Mouse (Mus musculus): ENCODE measurements around the gene Efcab10. TPM values are rescaled to one million over a fixed set of nuclear protein-coding genes. Genes with fewer than 3 reads are reported as not detected.

The Efcab10 gene
- polyA plus RNA-seq, 1 experiment from 2014 or later, result 4.4 TPM

GRCm38 (mm10) chr12:33433812-33434211 is 39.2 kb downstream of the Efcab10 start:
- 89% methylated on average over 9 of the region's 9 CpGs for WGBS
- Histone ChIP-seq H3K27ac (no peak overlapping the region), H3K4me2 (no peak overlapping the region), H3K4me3 (no peak overlapping the region), H3K4me1 (peaks cover 5% of the 10 kb centered on the region), H3K27me3 (replicated peaks) (no peaks in the 10 kb centered on the region), H3K9ac (no peak overlapping the region), H3K36me3 (replicated peaks) (no peaks in the 10 kb centered on the region; the same call in 1 of the 2 replicates), H3K9me3 (no peaks in the 10 kb centered on the region)
- ATAC-seq (replicated peaks), result no peak

GRCm38 (mm10) chr12:33434758-33435157 is 40.1 kb downstream of the Efcab10 start:
- no peak overlapping the region for H3K4me3 ChIP-seq
- no peak overlapping the region for H3K4me2 ChIP-seq
- no peak for ATAC-seq (replicated peaks)
- no peaks in the 10 kb centered on the region for H3K27me3 ChIP-seq (replicated peaks)
- peaks cover 1% of the 10 kb centered on the region; the same call in 1 of the 2 replicates for H3K36me3 ChIP-seq (replicated peaks)
- H3K9me3 ChIP-seq, result no peaks in the 10 kb centered on the region
- no peak overlapping the region for H3K9ac ChIP-seq
- H3K4me1 ChIP-seq, result peaks cover 5% of the 10 kb centered on the region
- H3K27ac ChIP-seq, result no peak overlapping the region
- WGBS, result 96% methylated on average over 4 of the region's 4 CpGs

Other genes with a start within 250 kb of the Efcab10 start
- 20.2 and 24.4 TPM in 2 replicates for gene Atxn7l1, start 247.2 kb upstream of the Efcab10 start, polyA plus RNA-seq (2015; fragmentation: Nextera tagmentation; extraction: Ambion mirVana)
- gene Twistnb, start 34.8 kb downstream of the Efcab10 start, polyA plus RNA-seq (2015; fragmentation: Nextera tagmentation; extraction: Ambion mirVana), result 42.3 and 47.0 TPM in 2 replicates